Mouse (Mus musculus) embryo, embryonic 10 days (tissue): Measurements from ENCODE around the gene Enox1.

Experiments used
- DNase-seq: peaks from one replicate; pipeline ENCODE4 v3.0.0-alpha.2; 2015; ENCODE audit warnings: low spot score

Enox1 gene

DNA sequence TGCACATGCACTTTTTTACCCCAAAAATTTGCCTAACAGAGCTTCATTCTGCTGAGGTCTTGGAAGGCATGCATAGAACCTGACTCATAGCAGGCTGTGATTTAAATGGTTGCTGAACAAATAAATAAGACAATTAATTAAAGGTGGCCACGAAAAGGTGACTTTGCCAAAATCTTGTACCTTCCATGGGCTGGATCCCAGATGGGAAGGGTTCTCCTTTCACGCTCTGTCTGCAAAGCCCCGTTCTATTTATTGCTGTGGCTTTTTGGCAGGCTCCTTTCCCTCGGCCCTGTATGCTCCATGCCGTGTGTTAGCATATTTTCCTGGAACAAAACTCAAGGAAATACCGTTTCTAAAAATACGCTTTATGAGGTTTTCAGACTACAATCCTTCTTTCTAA lies 300.3 kb downstream of the Enox1 start:
- DNase-seq, result no peak

DNA sequence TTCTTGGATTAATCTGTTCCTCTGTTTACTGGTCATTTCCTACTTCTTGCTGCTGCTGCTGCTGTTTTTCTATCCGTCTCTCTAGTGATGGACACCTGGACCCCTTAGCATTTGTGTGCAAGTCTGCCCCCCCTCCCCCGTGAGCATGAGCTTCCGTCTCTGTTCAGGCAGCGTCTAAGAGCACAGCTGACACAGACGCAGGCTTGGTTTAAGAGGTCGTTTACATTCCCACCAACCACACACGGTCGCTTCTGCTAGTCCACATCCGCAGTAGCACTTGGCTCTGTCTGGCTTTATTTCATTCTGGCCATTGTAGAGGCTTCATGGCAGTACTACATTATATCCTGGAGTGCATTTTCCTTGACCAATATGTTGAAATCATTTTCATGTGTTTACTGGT lies 301.7 kb downstream of the Enox1 start:
- peak; percentile 43 for DNase-seq

DNA sequence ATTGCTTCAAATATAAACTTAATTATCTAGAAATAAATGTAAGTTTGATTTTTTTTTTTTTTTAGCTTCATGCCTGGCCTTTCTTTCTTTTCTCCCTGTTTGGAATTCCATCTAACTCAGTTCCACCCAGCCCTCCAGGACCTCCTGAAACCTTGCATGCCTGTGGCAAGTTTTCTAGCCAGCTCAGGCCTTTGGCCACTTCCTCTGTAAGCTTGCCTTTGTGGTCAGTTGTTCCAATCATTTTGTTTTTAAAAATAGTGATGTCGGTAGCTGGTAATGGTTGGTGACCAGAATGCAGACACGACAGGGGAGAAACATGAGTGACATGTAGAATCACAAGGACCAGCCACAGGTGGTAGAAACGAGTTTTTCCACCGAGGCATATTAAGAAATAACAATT lies 307.4 kb downstream of the Enox1 start:
- no peak for DNase-seq

DNA sequence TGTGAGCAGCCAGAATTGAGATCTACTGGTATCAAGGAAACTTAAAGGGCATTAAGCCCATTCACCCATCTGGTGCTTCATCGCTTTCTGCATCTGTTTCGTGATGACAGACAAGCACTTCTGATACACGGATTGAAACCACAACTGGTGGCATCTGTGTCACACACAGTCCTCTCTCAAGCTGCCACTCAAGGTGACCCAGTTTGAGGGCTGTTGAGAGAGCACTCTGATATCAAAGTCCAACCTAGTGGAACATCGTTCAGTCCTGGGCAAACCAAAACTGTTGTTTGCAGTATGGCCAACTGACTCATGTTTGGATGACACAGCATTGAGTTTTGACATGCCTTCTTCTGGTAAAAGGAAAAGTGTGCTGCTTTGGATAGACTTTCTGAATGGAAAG lies 308.2 kb downstream of the Enox1 start:
- DNase-seq, result no peak

DNA sequence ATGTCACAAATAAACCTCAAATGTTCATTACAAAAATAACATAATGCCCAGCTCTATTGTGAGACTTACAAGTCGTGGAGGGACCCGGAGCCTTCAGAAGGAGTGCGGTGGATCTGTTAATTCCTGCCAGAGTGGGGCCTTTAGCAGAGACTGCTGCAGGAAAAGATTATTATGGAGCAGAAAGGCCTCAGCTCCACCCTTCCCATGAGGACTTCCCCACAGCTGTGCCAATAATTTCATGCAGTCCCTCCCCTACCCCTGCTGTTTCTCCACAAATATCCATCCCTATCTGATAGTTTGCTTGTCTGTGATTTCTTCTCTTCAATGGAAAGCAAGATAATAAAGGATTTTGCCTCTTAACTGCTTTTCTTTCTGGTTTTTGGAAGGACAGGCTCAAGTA lies 314.0 kb downstream of the Enox1 start:
- DNase-seq, result no peak

DNA sequence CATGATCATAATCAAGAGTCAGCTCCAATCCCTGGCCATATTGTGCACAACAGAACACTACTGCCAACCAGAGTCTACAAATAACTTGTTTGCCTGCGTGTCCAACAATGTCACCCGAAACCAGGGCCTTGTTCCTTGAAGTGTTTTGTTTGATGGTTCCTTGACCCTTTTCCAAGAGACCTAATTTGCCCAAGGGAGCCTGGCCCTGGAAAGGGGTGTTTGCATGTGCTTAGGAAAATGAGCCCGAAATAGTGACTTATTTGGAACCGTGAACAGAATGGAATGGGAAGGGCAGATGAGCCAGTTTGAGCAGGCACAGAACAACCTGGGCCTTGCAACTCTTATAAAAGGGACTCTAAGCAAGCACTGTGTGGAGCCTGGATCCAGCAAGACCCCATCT lies 316.9 kb downstream of the Enox1 start:
- DNase-seq, result no peak

DNA sequence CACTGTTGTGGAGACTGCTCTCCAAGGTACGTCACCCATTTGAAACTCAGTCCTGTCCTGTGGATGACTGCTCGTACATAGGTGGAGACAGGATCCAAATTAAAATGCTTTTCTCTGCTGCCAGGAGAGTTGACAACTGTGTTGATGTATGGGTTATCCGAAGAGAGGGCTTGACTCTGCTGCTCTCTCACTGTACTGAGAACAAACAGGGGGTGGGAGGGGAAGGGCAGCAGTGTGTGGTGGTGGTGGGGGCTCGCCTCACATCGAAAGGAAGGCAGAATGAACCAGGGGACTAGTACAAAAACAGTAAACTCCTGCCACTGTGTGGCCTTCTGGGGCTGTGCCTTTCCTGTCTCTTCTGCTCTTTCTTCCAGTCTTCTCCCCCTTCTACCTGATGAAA lies 317.5 kb downstream of the Enox1 start:
- DNase-seq, result peak; percentile 24

DNA sequence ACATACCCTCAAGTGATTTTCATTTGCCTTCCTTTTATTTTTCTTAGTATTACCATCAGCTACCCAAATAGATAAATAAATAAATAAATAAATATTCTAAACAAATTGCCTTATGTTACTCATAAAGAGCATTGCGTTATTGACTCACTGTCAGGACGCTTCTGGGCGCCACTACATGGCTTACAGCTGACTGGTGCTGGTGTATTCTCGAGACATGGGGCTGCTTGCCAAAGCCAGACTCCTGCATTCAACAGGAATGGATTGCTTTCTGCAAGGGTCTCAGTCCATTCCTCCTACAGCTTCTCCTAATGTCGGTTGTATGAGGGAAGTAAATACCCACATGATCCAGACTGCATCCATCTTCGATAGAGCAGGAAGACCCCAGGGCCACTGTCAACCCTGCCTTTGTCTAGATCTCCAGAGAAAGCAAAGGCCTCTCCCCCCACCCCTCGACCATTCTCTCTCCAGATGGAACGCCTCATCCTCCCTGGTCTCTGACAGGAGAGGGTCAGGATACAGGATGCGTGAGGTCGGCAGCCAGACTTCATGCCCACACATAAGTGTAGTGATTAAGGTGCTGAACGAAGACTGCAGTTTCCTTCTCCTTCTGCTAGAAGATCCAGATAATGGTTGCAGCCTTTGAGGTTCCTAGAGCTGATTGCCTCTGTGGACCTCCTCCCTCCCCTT lies 318.7 kb downstream of the Enox1 start:
- peak; percentile 40 for DNase-seq

DNA sequence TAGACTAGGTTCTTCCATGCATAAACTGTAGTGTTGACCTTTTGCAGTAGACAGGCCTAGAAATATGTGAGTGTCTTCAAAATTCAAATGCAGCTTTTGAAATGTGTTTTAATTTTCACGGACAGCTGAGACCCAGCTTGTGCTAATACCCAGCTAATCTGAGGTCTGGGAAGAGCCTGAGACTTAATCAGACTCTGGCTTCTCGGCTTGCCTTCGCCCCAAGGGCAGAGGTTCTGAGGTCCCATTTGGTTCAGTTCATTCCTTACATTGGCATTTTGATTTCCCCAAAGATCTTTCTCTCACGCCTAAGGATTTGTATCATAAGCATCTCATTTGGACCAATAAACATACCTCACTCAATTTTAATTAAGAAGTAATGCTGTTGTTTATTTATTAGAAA lies 321.1 kb downstream of the Enox1 start:
- DNase-seq, result no peak

DNA sequence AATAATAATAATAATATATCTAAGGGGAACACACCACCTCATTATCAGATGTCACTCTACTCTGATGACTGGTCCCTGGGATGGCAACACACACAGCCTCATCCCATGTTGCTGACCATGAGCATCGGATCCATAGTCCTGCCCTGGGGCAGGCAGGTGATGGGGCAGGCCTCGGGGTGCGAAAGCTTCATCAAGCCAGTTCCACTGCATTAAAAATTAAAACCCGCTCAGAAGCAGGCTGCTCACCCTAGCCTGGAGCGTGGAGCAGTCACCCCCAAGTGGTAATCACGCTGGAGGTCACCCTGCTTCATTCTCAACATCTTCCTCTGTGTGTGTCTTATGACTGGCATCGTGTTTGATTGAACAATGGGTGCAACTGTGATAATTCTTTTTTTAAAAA lies 321.6 kb downstream of the Enox1 start:
- DNase-seq, result no peak

DNA sequence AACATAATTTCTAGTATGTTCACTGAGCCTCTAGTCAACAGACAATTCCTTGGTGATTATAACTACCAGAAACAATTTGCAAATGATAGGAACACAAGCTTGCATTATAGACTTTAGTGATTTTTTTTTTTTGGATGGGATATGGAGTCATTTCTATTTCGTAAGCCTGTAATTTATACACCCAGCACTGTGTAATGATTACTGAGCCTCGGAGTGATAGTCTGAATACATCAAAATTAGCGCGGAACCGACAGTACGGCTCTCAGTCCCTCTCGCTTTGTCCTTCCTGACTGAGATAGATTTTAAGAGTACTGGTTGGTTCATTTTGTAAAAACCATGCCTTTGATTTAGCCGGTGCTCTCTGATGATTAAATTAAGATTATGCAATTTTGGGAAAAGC lies 322.1 kb downstream of the Enox1 start:
- no peak for DNase-seq

DNA sequence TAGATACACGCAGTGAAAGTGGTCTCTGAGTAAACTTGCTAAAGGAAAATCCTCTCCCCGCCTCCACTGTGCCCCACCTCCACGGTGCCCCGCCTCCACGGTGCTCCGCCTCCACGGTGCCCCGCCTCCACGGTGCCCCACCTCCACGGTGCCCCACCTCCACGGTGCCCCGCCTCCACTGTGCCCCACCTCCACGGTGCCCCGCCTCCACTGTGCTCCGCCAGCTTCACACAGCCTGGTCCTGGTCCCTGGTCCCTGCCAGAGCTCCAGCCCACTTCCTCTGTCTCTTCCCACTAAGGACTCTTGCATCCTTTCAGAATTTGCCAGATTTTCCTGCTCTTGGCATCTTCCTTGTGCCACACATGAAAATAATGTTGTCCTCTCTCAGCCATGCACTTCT lies 326.5 kb downstream of the Enox1 start:
- DNase-seq, result no peak

DNA sequence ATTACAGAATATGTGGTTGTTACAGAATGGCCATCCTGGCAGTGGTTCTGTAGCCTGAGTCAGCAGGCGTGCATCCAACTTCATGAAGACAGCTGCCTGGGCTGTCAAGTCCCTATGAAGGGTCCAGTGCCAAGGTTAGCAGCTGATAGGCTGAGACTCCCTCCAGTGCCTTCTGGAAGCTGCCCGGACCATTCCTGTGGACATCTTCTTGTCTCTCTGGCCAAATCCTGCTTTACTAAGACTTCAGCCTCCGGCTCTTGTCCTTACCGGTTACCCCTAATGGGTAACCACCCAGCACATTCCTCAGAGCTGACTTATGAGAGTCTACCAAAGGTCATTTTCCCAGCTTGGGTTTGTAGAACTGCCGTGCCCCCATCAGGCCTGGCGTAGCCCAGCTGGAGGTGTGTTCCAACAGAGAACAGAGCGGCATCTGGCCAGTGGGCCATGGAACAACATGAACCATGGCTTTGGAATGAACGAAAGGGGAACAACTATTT lies 328.4 kb downstream of the Enox1 start:
- DNase-seq, result no peak

DNA sequence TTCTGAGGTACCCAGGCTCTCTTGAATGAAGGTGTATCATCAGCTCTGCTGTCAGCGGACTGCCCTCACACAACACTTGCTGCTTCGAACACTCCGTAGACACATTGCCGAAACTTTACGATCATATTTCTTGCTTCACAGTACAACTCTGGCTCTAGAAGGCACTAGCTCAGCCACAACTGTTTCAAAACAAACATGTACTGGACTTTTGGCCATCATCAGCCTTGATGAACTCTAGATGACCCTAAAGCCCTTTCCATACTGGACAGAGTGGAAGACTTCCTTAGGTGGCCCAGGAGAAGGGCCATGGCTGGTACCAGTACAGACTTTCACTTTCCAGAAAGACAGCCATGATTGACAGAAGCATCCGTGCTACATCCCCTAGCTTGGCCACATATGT lies 334.1 kb downstream of the Enox1 start:
- no peak for DNase-seq

DNA sequence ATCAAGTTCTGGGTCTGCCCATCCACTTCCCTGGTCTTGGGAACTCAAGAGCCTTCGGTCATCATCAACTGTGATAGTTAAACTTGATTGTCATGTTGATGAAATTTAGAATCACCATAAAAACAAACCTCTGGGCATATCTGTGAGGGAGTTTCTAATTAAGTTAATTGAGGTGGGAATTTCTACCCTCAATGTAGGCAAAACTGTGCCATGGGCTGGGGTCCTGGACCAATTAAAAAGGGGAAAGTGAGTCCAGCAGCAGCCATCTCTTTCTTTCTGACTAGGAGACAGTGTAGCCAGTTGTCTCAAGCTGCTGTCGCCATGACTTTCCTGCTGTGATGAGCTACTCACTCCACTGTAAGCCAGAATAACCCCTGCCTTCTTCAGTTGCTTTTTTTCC lies 335.2 kb downstream of the Enox1 start:
- no peak for DNase-seq

DNA sequence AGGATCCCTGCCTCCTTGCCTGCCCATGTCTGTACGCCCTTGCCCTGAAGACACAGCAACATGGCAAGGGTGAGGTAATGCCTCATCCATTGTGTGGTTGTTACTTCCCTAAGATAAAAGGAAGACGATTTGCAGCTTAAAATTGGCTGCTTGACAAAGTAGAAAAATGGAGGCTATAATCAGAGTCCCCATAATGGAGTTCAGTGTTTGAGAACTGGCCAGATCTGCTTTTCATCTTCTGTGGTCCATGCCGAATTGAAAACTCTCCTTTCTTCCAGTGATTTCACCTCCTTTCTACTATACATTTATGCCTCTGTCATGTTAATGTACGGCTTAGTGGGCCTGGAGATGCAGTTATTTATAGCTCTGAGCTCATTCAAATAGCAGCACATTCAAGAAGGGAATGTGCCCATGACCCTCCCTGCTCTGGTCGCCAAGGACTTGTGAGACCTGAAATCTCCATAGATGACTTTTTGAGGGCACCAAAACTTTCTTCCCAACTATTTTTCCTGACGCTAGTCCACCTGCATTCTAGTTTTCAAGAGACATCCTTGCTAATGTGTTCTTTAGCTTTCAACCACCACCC lies 343.5 kb downstream of the Enox1 start:
- DNase-seq, result no peak

DNA sequence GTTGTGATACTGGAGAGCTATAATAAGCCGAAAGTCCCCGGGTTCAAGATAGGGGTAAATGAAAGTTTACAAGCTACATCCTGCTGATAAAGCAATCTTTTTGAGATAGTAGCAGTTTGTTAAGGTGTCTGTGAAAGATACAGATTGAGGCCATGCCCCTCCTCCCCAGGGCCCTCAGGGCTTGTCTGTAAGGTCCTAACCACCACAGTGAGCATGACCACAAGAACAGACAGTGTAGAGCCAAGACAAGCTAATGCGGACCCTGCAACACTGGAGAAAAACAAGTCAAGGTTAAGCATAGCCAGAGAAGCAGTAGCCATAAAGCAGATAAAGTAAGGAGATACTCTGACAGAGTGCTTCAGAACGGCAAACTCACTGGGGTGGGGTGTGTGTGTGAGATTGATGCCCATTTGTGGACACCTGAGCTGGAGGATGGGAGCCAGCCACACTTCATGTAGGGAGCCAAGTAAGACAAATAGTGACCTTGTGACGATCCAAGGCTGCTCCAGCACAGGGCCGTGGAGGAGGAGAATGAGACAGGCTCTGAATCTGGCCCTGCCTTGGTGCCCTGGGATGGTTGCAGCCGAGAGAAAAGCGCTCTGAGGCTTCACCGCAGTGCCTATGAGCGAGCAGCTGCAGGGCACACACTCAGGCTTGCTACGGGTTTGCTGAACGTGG lies 348.0 kb downstream of the Enox1 start:
- no peak for DNase-seq

DNA sequence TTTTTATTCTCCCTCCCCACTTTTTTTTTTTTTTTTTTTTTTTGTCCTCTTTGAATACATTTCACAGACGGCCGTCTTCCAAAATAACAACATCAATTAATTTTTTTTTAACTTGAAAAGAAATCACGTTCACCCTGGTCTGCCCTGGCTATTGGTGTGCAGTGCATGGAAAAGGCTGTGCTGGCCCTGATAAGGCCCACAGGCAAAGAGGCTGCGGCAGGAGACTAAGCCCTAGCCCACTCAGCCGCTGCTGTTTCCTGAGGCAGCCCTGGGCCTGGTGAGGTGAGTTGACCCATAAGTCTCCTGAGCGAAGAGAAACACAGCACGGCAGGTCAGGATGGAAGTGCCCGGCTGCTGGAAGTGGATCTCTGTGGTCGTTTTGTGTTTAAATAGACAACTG lies 349.8 kb downstream of the Enox1 start:
- DNase-seq, result no peak

DNA sequence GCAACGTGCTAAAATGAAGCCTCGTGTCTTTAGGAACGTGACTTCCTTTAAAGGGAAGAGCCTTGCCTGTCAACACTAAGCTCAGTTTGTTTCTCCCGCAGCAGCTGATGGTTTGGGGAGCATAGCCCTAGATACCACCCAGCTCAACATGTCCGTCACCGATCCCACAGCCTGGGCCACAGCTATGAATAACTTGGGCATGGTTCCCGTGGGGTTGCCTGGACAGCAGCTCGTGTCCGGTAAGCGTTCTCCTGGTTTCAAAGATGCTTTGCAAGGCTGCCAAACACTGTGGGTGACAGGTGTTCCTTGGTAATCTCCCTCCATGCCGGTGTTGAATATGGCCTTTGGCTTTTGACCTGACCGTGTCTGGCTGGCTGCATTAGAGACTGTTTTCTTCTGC lies 351.5 kb downstream of the Enox1 start:
- DNase-seq, result no peak

DNA sequence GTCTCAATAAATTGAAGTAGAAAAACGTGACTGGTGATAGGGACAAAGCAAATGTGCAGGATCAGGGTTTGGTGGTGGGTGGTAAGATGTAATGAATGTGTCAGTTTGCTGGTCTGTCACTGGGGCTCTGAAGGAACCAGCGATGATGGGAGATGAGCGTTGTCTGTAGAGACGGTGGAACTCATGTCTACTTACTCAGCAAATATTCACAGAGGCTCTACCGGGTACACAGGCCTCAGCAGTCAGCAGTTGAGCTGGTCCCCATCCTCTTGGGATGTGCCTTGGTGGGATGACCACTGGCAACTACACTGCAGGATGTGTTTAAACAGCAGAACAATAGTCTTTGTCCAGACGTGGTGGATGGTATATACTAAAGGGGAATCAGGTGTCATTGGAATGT lies 352.5 kb downstream of the Enox1 start:
- no peak for DNase-seq

DNA sequence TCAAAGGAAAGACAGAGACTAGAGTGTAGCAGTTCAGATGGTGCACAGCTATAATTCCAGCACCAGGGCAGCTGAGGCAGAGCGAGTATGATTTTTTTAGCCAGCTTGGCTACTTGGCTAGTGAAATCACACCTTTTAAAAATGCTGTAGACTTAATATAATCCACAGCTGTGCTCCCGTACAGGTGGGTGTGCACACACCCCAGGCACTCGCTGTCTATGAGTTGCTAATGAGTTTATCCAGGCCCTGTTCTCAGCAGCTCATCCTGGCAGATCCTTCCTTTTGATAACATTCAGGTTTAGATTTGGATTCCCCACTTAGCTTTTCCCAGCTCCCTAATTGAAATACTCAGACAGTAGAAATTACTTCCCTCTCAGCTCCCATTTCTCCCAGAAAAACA lies 353.4 kb downstream of the Enox1 start:
- DNase-seq, result no peak

DNA sequence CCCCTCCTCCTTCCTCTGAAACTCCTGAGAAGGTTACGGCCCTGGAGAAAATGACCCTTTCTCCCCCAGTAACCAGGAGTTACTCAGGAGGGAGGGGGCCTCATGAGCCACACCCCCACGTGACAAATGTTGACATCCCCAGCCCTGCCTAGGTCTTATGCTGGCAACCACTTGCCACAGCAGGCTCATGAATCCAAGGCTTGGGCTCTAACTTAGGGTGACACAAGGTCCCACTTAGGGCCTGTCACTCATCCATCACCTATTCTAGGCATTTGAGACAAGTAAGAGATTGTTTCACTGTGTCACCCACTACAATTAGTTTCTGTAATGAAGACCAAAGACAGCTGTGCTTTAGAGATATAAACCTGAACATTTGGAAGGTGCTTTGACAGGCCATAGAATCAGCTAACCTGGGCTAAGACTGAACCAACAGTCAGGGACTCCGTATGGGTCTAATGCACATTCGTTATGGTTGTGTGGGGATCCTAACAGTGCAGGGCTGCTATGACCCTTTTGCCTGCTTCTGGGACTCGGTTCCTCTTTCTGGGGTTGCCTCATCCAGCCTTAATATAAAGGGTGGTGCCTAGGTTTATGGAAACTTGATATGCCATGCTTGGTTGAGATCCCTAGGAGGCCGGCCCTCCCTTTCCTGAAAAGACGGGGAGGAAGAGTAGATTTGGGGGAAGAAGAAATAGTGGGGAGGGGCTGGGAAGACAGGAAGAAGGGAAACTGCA lies 354.7 kb downstream of the Enox1 start:
- DNase-seq, result no peak

DNA sequence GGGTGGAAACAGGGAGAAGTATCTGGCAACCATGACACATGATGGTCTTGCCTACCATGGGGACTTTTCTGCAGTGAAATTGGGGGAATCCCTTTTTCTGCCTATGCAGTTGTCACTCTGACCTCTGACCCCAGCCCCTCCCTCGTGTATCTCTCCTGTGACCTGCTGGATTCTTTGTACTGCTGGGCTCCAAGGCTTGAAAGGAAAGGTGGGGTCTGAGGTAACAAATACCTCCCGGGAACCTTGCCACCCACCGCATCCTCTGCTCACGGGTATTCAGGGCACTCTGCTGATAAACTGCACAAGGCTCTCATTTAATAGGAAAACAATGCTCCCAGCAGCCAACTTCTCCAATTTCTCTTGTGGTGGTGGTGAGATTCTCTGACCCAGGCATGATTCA lies 361.5 kb downstream of the Enox1 start:
- DNase-seq, result no peak
